Mouse (Mus musculus) bone marrow, adult 2 months (tissue): ENCODE measurements at regions not wholly inside any gene's neighbourhood (a gene's known extent, or its start where the extent isn't known, plus 50 kb on each side); places are given as distances from the start of the nearest gene placed in this dataset.

Source experiments
- H3K27ac ChIP-seq: fragments of 200-500 bp; 2 replicates; pipeline ENCODE4 v1.5.1; 2012; ENCODE audit warnings: low read depth, mild to moderate bottlenecking, control low read depth, inconsistent platforms, low read length; ENCODE audit not compliant: control insufficient read depth, poor library complexity, insufficient read depth
- H3K4me1 ChIP-seq: fragments of 200-500 bp; 2 replicates; pipeline ENCODE4 v1.6.1; 2011; ENCODE audit warnings: low read length; ENCODE audit not compliant: control insufficient read depth, insufficient read depth
- H3K4me3 ChIP-seq: fragments of 200-500 bp; replicated peaks from 2 replicates; pipeline ENCODE3; 2011; ENCODE audit warnings: mild to moderate bottlenecking, low read depth, low read length, control low read depth; ENCODE audit not compliant: control insufficient read depth
- CTCF ChIP-seq: fragments of 200-500 bp; IDR thresholded peaks from 2 replicates; pipeline ENCODE4 v1.5.1; 2011; ENCODE audit warnings: low read length, control low read depth; ENCODE audit not compliant: control insufficient read depth, insufficient read depth
- POLR2A ChIP-seq: fragments of 200-500 bp; IDR thresholded peaks from 2 replicates; pipeline ENCODE4 v1.6.1; 2011; ENCODE audit warnings: low read depth, mild to moderate bottlenecking, control low read depth, low read length, borderline replicate concordance; ENCODE audit not compliant: control insufficient read depth
- WGBS: fragments of 180-500 bp; shearing (Covaris S2); methylation state at CpG from one replicate; pipeline ENCODE4 v1.1.7; 2018; 5-methylcytosine and 5-hydroxymethylcytosine counted together

GRCm38 (mm10) chr3:39397677-39398076, 510.9 kb downstream of the Fat4 start:
- Histone ChIP-seq H3K4me3 (no peak overlapping the region), H3K4me1 (no peaks in the 10 kb centered on the region), H3K27ac (no peak overlapping the region)
- TF ChIP-seq POLR2A (no peak), CTCF (no peak)
- 92% methylated on average over 2 of the region's 2 CpGs for WGBS

- 76% methylated on average over 5 of the region's 5 CpGs for WGBS
- Histone ChIP-seq H3K4me3 (no peak overlapping the region), H3K27ac (no peak overlapping the region), H3K4me1 (no peaks in the 10 kb centered on the region)
- TF ChIP-seq POLR2A (no peak), CTCF (no peak)
Measured at GRCm38 (mm10) chr3:39424778-39425642, 538.3 kb downstream of the Fat4 start.

GRCm38 (mm10) chr3:39425643-39426016, 538.9 kb downstream of the Fat4 start:
- 60% methylated on average over 2 of the region's 2 CpGs for WGBS
- TF ChIP-seq CTCF (no peak), POLR2A (no peak)
- Histone ChIP-seq H3K4me3 (no peak overlapping the region), H3K27ac (no peak overlapping the region), H3K4me1 (no peaks in the 10 kb centered on the region)

- Histone ChIP-seq H3K4me1 (no peaks in the 10 kb centered on the region), H3K27ac (no peak overlapping the region), H3K4me3 (no peak overlapping the region)
- TF ChIP-seq POLR2A (no peak), CTCF (no peak)
- WGBS, result 82% methylated on average over 10 of the region's 10 CpGs
Measured at GRCm38 (mm10) chr3:39443328-39443727, 556.6 kb downstream of the Fat4 start.

GRCm38 (mm10) chr3:39455650-39456049, 568.9 kb downstream of the Fat4 start:
- no peaks in the 10 kb centered on the region for H3K4me1 ChIP-seq
- TF ChIP-seq CTCF (no peak), POLR2A (no peak)

GRCm38 (mm10) chr3:39460183-39460888, 573.6 kb downstream of the Fat4 start:
- Histone ChIP-seq H3K27ac (no peak overlapping the region), H3K4me1 (no peaks in the 10 kb centered on the region), H3K4me3 (no peak overlapping the region)
- TF ChIP-seq POLR2A, result no peak
- 76% methylated on average over 14 of the region's 14 CpGs for WGBS

More at GRCm38 (mm10) chr3:39455650-39456049, 568.9 kb downstream of the Fat4 start:
- Histone ChIP-seq H3K27ac (no peak overlapping the region), H3K4me3 (no peak overlapping the region)

GRCm38 (mm10) chr3:39461561-39461960, 574.8 kb downstream of the Fat4 start:
- Histone ChIP-seq H3K4me3 (no peak overlapping the region), H3K27ac (no peak overlapping the region), H3K4me1 (no peaks in the 10 kb centered on the region)
- 89% methylated on average over 4 of the region's 4 CpGs for WGBS
- no peak for TF ChIP-seq CTCF
- TF ChIP-seq POLR2A, result no peak

- TF ChIP-seq POLR2A, result no peak
- no peak for TF ChIP-seq CTCF
- Histone ChIP-seq H3K27ac (no peak overlapping the region), H3K4me3 (no peak overlapping the region), H3K4me1 (no peaks in the 10 kb centered on the region)
- WGBS, result 64% methylated on average over 3 of the region's 3 CpGs
Measured at GRCm38 (mm10) chr3:39465811-39466210, 579.1 kb downstream of the Fat4 start.
